Mouse (Mus musculus) embryonic facial prominence, embryonic 11.5 days (tissue): ENCODE data around the gene Gm6377. TPM values are rescaled to one million over a fixed set of nuclear protein-coding genes. Genes with fewer than 3 reads are reported as not detected.

Experiments
- ATAC-seq: fragments of 200-750 bp; cut with Nextera tagmentation; replicated peaks from 2 replicates; pipeline ENCODE4 v1.8.0; 2017; ENCODE audit warnings: low read depth; ENCODE audit not compliant: insufficient number of reproducible peaks, low FRiP score, low TSS enrichment
- DNase-seq: peaks from one replicate; pipeline ENCODE4 v3.0.0-alpha.2; 2015; ENCODE audit warnings: low spot score
- H3K27ac ChIP-seq: fragments of 300-500 bp; sonication (generic); replicated peaks from 2 replicates; pipeline ENCODE4 v1.5.1; 2014; ENCODE audit warnings: mild to moderate bottlenecking, low read depth, low read length, control low read depth
- H3K27me3 ChIP-seq: fragments of 300-500 bp; sonication (generic); 2 replicates; pipeline ENCODE4 v1.6.1; 2014; ENCODE audit warnings: mild to moderate bottlenecking, low read length, moderate library complexity, mixed read lengths; ENCODE audit not compliant: control insufficient read depth, insufficient read depth
- H3K36me3 ChIP-seq: fragments of 300-500 bp; sonication (generic); replicated peaks from 2 replicates; pipeline ENCODE4 v1.6.1; 2014; ENCODE audit warnings: low read depth, mild to moderate bottlenecking, low read length, moderate library complexity, mixed read lengths; ENCODE audit not compliant: control insufficient read depth, insufficient read depth
- H3K4me1 ChIP-seq: fragments of 300-500 bp; sonication (generic); 2 replicates; pipeline ENCODE4 v1.6.1; 2014; ENCODE audit warnings: low read length, mixed read lengths; ENCODE audit not compliant: control insufficient read depth, insufficient read depth
- H3K4me2 ChIP-seq: fragments of 300-500 bp; sonication (generic); 2 replicates; pipeline ENCODE4 v1.6.1; 2014; ENCODE audit warnings: low read depth, mild to moderate bottlenecking, control low read depth, low read length, moderate library complexity
- H3K4me3 ChIP-seq: fragments of 300-500 bp; sonication (generic); 2 replicates; pipeline ENCODE4 v1.5.1; 2014; ENCODE audit warnings: low read depth, low read length, control low read depth
- H3K9ac ChIP-seq: fragments of 300-500 bp; sonication (generic); replicated peaks from 2 replicates; pipeline ENCODE4 v1.6.1; 2014; ENCODE audit warnings: mild to moderate bottlenecking, control low read depth, low read length
- H3K9me3 ChIP-seq: fragments of 300-500 bp; sonication (generic); replicated peaks from 2 replicates; pipeline ENCODE4 v1.6.1; 2016; ENCODE audit warnings: mild to moderate bottlenecking, low read length, inconsistent platforms, mixed read lengths; ENCODE audit not compliant: control insufficient read depth
- WGBS: fragments of 180-500 bp; shearing (Covaris S2); extraction: QIAGEN DNeasy Blood & Tissue Kit; methylation state at CpG from one replicate; pipeline ENCODE4 v1.1.7; 2014; 5-methylcytosine and 5-hydroxymethylcytosine counted together
- polyA plus RNA-seq: library from polyadenylated mRNA; unstranded; fragments of >200 nt; fragmentation: Nextera tagmentation; extraction: Ambion mirVana; gene quantifications from 2 replicates; pipeline ENCODE4 v1.2.1, GENCODE M21; 2014

Gm6377 gene
- polyA plus RNA-seq, 1 experiment from 2014 or later = not detected

DNA sequence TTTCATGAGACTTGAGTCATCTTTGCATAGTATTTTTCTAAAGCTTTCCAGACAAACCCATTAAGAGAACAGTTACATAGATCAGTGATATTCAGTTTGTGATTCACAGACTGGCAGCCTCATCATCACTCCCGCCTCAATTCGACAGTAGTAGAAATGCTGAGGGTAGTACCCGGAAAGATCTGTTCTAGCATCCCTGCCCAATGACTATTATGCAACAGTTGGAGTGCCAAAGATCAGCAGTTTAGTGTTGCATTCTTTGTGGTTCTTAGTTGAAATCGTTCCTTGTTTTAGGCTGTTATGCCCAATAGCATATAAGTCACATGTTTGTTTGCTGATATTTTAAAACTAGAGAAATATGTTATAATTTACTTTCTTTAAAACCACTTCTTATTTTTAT, 6.9 kb upstream of the Gm6377 start:
- no peaks in the 10 kb centered on the region for H3K36me3 ChIP-seq
- H3K27me3 ChIP-seq = no peaks in the 10 kb centered on the region
- H3K27ac ChIP-seq = no peak overlapping the region
- no peaks in the 10 kb centered on the region for H3K4me1 ChIP-seq
- no peak overlapping the region for H3K4me3 ChIP-seq
- DNase-seq (no peak), ATAC-seq (no peak)
- H3K4me2 ChIP-seq = no peak overlapping the region
- no peaks in the 10 kb centered on the region for H3K9me3 ChIP-seq
- no peak overlapping the region for H3K9ac ChIP-seq
- WGBS = 83% methylated on average over 4 of the region's 4 CpGs

DNA sequence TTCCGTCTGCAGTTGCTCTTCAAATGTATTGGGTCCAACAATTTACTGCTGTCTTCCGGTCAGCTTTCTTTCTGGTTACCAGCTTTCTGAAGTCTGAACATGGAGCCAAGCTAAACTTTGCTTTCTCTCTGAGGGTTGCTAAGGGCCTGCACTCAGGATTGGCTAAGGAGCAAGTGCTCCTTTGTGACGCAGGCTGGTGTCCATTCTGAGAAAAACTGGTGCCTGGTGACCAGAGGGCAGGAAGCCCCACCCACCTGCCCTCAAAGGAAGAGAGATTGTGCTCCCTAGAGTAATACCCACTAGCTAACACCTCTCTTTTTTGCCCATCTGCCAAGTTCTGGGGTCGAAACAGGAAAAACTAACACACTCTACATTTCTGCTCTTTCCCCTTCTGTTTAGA, 5.6 kb upstream of the Gm6377 start:
- Histone ChIP-seq H3K27ac (no peak overlapping the region), H3K4me2 (no peak overlapping the region), H3K9me3 (no peaks in the 10 kb centered on the region), H3K27me3 (no peaks in the 10 kb centered on the region), H3K36me3 (no peaks in the 10 kb centered on the region), H3K9ac (no peak overlapping the region), H3K4me3 (no peak overlapping the region), H3K4me1 (no peaks in the 10 kb centered on the region)
- ATAC-seq (no peak), DNase-seq (no peak)
- 65% methylated on average over 4 of the region's 4 CpGs for WGBS

DNA sequence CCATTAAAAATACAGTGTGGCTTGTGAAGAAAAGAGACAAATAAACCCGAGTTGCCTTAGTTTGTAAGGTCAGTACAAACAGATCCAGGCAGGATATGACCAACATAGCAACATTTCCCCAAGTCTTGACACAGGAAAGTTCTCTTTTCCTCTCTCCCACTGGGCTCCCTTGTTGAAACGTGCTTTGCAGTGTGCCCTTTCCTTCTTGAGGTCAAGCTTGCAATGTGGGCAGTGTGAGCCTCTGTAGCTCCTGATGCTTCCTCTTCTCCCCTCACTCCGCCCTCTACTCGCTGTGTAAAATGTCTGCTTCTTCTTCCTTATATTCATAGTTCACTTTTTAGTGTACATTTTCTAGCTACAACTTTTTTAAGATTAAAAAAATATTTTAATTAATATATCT, 5.1 kb upstream of the Gm6377 start:
- no peak for DNase-seq
- WGBS = 44% methylated on average over 4 of the region's 4 CpGs
- Histone ChIP-seq H3K4me3 (no peak overlapping the region), H3K4me1 (no peaks in the 10 kb centered on the region), H3K27me3 (no peaks in the 10 kb centered on the region), H3K27ac (no peak overlapping the region), H3K9me3 (no peaks in the 10 kb centered on the region), H3K9ac (no peak overlapping the region), H3K36me3 (no peaks in the 10 kb centered on the region), H3K4me2 (no peak overlapping the region)
- ATAC-seq = no peak

DNA sequence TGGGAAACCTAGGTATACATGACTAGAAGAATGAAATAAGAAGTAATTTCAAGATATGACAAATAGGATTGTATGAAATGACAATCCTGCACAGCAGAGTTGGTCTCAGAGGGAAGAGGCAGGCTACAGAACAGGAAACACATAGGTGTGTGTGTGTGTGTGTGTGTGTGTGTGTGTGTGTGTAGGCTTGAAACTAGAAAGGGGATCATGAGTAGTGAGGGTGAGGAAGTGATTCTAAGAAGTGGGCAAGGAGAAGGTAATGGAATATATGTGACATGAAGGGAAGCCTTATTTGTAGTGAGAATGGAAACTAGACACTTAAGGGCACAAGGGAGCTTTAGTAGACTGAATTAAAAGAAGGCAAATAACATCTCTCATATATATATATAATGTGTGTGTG, 11.3 kb downstream of the Gm6377 start:
- no peak overlapping the region for H3K4me3 ChIP-seq
- ATAC-seq = no peak
- no peaks in the 10 kb centered on the region for H3K36me3 ChIP-seq
- H3K4me2 ChIP-seq = no peak overlapping the region
- H3K27me3 ChIP-seq = no peaks in the 10 kb centered on the region
- no peak overlapping the region for H3K9ac ChIP-seq
- no peak for DNase-seq
- no peaks in the 10 kb centered on the region for H3K4me1 ChIP-seq
- no peaks in the 10 kb centered on the region for H3K9me3 ChIP-seq
- H3K27ac ChIP-seq = no peak overlapping the region

DNA sequence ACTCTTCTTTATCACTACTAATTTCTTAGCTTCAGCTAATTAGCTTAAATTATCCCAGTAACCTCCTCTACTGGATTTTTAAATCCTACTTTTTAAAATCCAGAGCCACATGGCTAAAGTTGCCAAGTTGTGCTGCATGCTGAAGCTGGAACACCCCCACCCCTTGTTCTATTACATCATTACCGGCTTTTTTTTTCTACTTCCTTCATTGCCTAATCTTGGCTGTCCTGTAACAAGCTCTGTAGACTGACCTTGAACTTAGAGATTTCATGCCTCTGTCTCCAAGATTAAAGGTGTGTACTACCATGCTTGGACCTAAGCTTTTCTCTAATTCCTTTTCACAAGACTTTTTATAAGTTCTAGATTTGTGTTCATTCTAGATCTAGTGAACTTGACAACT, 32.2 kb downstream of the Gm6377 start:
- Histone ChIP-seq H3K4me2 (no peak overlapping the region), H3K9me3 (no peaks in the 10 kb centered on the region), H3K36me3 (no peaks in the 10 kb centered on the region), H3K9ac (no peak overlapping the region), H3K27ac (no peak overlapping the region), H3K4me1 (no peaks in the 10 kb centered on the region), H3K27me3 (no peaks in the 10 kb centered on the region), H3K4me3 (no peak overlapping the region)
- 86% methylated on average over 1 of the region's 1 CpGs for WGBS
- DNase-seq (no peak), ATAC-seq (no peak)

DNA sequence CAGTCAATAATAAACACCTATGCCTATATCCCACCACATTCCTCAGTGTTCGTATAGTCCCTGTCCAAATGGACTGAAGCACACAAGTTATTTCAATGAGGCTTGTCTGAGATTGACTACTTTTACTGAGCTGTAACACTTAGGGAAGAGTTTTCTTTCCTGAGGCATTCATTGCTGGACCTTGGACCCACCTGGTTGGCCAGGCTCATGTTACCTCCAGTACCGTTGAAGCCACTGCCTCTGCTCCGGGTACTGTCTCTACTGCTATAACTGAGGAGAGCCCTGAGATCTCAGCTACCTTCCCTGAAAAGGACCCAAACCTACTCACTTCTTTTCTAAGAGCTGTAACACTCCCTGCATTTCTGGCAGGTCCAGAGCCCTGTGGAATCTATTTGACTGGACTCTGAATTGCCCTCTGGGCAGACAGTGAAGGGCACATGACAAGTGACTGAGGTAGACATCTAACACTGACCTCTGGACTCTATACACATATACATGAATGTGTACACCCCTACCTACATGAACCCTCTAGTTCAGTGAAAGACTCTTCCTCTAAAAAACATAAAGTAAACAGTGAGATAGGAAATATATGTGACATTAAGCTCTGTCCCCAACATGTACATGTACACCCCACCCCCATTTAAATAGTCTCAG, 39.0 kb downstream of the Gm6377 start:
- no peak overlapping the region for H3K4me2 ChIP-seq
- DNase-seq (no peak), ATAC-seq (no peak)
- H3K9me3 ChIP-seq = no peaks in the 10 kb centered on the region
- H3K4me3 ChIP-seq = no peak overlapping the region
- no peaks in the 10 kb centered on the region for H3K36me3 ChIP-seq
- H3K4me1 ChIP-seq = no peaks in the 10 kb centered on the region
- no peak overlapping the region for H3K9ac ChIP-seq
- 82% methylated on average over 3 of the region's 3 CpGs for WGBS
- no peak overlapping the region for H3K27ac ChIP-seq
- no peaks in the 10 kb centered on the region for H3K27me3 ChIP-seq

DNA sequence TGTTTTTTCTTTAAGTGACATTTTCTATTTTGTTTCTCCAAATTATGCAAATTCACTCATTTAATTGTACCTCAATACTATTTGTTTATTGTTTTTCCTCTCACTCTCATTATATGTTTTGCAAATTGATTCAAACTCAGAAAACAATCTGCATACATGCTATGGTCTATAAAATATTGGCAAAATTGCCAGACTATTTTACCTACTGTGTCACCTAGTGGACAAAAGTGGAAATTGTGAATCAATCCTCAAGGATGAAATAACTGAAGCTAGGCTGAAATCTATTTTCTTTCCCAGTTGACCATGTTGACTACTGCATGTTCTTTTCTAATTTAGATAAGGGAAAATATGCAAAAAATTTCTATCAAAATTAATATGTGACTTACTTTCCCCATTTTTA, 41.6 kb downstream of the Gm6377 start:
- Histone ChIP-seq H3K36me3 (no peaks in the 10 kb centered on the region), H3K27ac (no peak overlapping the region), H3K4me3 (no peak overlapping the region), H3K4me1 (no peaks in the 10 kb centered on the region), H3K9me3 (no peaks in the 10 kb centered on the region), H3K9ac (no peak overlapping the region), H3K27me3 (no peaks in the 10 kb centered on the region), H3K4me2 (no peak overlapping the region)
- no peak for ATAC-seq
- peak; percentile 37 for DNase-seq
